Mouse (Mus musculus) heart, embryonic 13.5 days (tissue): ENCODE measurements around the gene Vmn2r111. TPM values are rescaled to one million over a fixed set of nuclear protein-coding genes. Genes with fewer than 3 reads are reported as not detected.
"Not testable (repeated sequence)": the region's sequence is repeated elsewhere in the genome, so short reads cannot be mapped to it uniquely, and the experiment has no call there.

Source experiments
- ATAC-seq: fragments of 200-750 bp; cut with Nextera tagmentation; 2 replicates; pipeline ENCODE4 v1.8.0; 2017; ENCODE audit warnings: moderate TSS enrichment; ENCODE audit not compliant: insufficient number of reproducible peaks, low FRiP score, low TSS enrichment; ENCODE audit errors: extremely low read depth
- H3K27ac ChIP-seq: fragments of 300-500 bp; sonication (generic); replicated peaks from 2 replicates; pipeline ENCODE4 v1.5.1; 2015; ENCODE audit warnings: moderate library complexity, mild to moderate bottlenecking, inconsistent platforms
- H3K27me3 ChIP-seq: fragments of 300-500 bp; sonication (generic); replicated peaks from 2 replicates; pipeline ENCODE4 v1.6.1; 2015; ENCODE audit warnings: mild to moderate bottlenecking, inconsistent platforms
- H3K36me3 ChIP-seq: fragments of 300-500 bp; sonication (generic); 2 replicates; pipeline ENCODE4 v1.6.1; 2015; ENCODE audit warnings: mild to moderate bottlenecking, inconsistent platforms
- H3K4me1 ChIP-seq: fragments of 300-500 bp; sonication (generic); 2 replicates; pipeline ENCODE4 v1.6.1; 2015; ENCODE audit warnings: inconsistent platforms
- H3K4me2 ChIP-seq: fragments of 300-500 bp; sonication (generic); 2 replicates; pipeline ENCODE4 v1.6.1; 2015; ENCODE audit warnings: inconsistent platforms, mild to moderate bottlenecking, moderate library complexity
- H3K4me3 ChIP-seq: fragments of 300-500 bp; sonication (generic); 2 replicates; pipeline ENCODE4 v1.5.1; 2015; ENCODE audit warnings: moderate library complexity, mild to moderate bottlenecking, inconsistent platforms
- H3K9ac ChIP-seq: fragments of 300-500 bp; sonication (generic); 2 replicates; pipeline ENCODE4 v1.6.1; 2015; ENCODE audit warnings: inconsistent platforms, mild to moderate bottlenecking, moderate library complexity
- H3K9me3 ChIP-seq: fragments of 300-500 bp; sonication (generic); 2 replicates; pipeline ENCODE4 v1.6.1; 2016; ENCODE audit warnings: inconsistent platforms
- WGBS: fragments of 180-500 bp; shearing (Covaris S2); methylation state at CpG from one replicate; pipeline ENCODE4 v1.1.7; 2015; ENCODE audit warnings: mixed read lengths; 5-methylcytosine and 5-hydroxymethylcytosine counted together
- polyA plus RNA-seq: library from polyadenylated mRNA; unstranded; fragments of >200 nt; fragmentation: Nextera tagmentation; extraction: Ambion mirVana; gene quantifications from 2 replicates; pipeline ENCODE4 v1.2.1, GENCODE M21; 2015

The Vmn2r111 gene
- not detected in 2 replicates for polyA plus RNA-seq

DNA sequence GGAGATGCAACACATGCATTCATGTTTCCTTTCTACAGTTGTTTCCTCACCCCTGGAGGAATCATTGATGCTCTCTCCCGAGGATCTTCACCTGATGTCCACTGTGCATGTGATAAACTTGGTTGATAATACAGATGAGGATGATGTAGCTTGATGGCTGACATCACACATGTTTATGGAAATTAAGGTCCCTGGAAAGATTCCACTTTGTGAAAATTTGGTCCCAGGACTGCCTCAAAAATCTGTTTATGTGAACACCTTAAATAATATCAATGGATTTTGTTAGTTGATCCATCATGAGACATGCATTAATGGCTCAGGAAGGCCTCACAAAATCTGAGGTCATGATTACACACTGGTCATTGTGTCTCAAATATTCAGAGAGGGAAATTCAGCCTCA is at the start of gene Vmn2r111:
Gene Vmn2r111 (minus strand): TSS at position 101 of the 400 bp plus-strand sequence.
- WGBS, result 41% methylated on average over 1 of the region's 1 CpGs
- H3K4me1 ChIP-seq, H3K27ac ChIP-seq, H3K9ac ChIP-seq, H3K4me3 ChIP-seq, H3K36me3 ChIP-seq, ATAC-seq, H3K27me3 ChIP-seq, H3K9me3 ChIP-seq, H3K4me2 ChIP-seq: not testable (repeated sequence)

DNA sequence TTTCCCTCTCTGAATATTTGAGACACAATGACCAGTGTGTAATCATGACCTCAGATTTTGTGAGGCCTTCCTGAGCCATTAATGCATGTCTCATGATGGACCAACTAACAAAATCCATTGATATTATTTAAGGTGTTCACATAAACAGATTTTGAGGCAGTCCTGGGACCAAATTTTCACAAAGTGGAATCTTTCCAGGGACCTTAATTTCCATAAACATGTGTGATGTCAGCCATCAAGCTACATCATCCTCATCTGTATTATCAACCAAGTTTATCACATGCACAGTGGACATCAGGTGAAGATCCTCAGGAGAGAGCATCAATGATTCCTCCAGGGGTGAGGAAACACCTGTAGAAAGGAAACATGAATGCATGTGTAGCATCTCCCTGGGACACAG is 27.4 kb upstream of the Vmn2r111 start, which contains the start of gene Vmn2r112:
Gene Vmn2r112 (plus strand): TSS at position 301 of the 400 bp plus-strand sequence.
- H3K4me2 ChIP-seq, H3K36me3 ChIP-seq, H3K4me1 ChIP-seq, H3K9me3 ChIP-seq, ATAC-seq, H3K4me3 ChIP-seq, H3K27ac ChIP-seq, H3K27me3 ChIP-seq, H3K9ac ChIP-seq: not testable (repeated sequence)

DNA sequence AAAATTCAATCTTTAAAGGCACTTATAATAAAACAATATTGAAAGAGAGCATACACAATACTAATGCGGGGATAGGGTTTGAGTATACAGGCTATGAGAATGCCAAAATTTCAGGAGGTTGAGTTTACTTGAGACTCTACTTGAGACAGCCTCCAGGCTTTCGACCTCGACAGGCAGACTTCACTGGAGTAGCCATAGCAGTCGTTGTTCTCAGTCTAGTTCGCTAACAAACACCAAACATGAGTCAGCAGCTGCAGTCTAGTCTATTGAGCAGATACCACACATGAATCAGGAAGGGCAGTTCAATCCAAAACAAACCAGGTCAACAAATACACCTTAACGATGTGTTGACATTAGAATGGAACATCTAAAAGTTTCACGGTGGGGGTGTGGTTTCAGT is 52.8 kb downstream of the Vmn2r111 start:
- not testable (repeated sequence) for H3K9ac ChIP-seq, H3K4me2 ChIP-seq
- 72% methylated on average over 7 of the region's 7 CpGs for WGBS

DNA sequence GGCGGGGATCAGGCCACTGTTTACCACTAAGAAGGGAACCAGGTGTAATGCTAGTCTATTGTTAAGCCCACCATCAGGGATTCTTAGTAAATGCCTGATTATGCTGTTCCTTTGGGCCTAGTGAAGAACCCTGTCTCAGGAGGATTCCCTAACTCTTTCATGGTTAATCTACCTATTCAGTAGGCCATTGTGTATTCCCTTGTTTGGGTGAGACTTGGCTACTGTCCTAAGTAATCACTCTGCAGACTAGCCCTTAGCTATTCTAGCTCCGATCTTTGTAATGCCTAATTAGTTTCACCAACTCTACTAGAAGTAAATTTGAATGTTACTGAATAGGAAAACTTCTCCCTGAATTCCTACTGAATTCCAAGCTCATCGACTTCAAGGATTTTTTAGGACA is 53.2 kb downstream of the Vmn2r111 start:
- not testable (repeated sequence) for H3K4me2 ChIP-seq, ATAC-seq, H3K4me1 ChIP-seq, H3K36me3 ChIP-seq, H3K9ac ChIP-seq, H3K27me3 ChIP-seq, H3K9me3 ChIP-seq, H3K4me3 ChIP-seq, H3K27ac ChIP-seq
- 61% methylated on average over 3 of the region's 3 CpGs for WGBS

More for the DNA sequence above, 52.8 kb downstream of the Vmn2r111 start:
- ATAC-seq, H3K9me3 ChIP-seq, H3K4me3 ChIP-seq, H3K27ac ChIP-seq, H3K27me3 ChIP-seq, H3K36me3 ChIP-seq, H3K4me1 ChIP-seq: not testable (repeated sequence)

DNA sequence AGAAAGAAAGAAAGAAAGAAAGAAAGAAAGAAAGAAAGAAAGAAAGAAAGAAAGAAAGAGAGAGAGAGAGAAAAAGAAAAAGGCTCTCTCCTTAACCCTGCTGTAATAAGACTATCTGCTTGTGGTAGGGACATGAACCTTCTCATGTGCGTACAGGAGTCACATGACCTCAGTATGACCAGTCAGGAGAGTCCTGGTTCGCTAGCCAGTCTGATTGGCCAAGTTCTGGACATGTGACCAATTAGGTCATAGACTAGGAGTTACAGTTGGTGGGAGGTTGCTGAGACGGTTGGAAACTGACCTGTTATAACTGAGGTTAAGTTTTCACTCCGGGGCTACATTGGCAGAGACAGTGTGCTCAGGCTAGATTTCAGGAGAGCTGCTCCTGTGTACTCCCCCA is 76.2 kb downstream of the Vmn2r111 start:
- H3K36me3 ChIP-seq, result no peaks in the 10 kb centered on the region
- H3K9me3 ChIP-seq, result peaks cover 19% of the 10 kb centered on the region; the same call in 1 of the 2 replicates
- no peaks in the 10 kb centered on the region for H3K27me3 ChIP-seq
- H3K9ac ChIP-seq, result no peak overlapping the region
- H3K4me2 ChIP-seq, result no peak overlapping the region
- no peak for ATAC-seq
- WGBS, result 62% methylated on average over 4 of the region's 4 CpGs
- no peaks in the 10 kb centered on the region for H3K4me1 ChIP-seq
- no peak overlapping the region for H3K27ac ChIP-seq
- H3K4me3 ChIP-seq, result no peak overlapping the region

Other genes starting within 250 kb of the Vmn2r111 start
- gene Zfp944, start 212.1 kb downstream of the Vmn2r111 start, polyA plus RNA-seq, result 8.4 and 8.7 TPM in 2 replicates
- gene Zfp758, start 212.0 kb downstream of the Vmn2r111 start, polyA plus RNA-seq, result 5.5 and 6.2 TPM in 2 replicates
- 7.8 and 8.3 TPM in 2 replicates for gene Zfp946, start 149.3 kb downstream of the Vmn2r111 start, polyA plus RNA-seq
- gene Vmn2r112, start 27.5 kb upstream of the Vmn2r111 start, polyA plus RNA-seq, result not detected in 2 replicates